Mouse (Mus musculus) embryonic facial prominence, embryonic 15.5 days (tissue): ENCODE results near the gene Bbip1. TPM values are rescaled to one million over a fixed set of nuclear protein-coding genes. Genes with fewer than 3 reads are reported as not detected.
"Not testable (repeated sequence)": the region's sequence is repeated elsewhere in the genome, so short reads cannot be mapped to it uniquely, and the experiment has no call there.

Source experiments
- ATAC-seq: fragments of 200-750 bp; cut with Nextera tagmentation; 2 replicates; pipeline ENCODE4 v1.8.0; 2017; ENCODE audit warnings: low read depth, moderate TSS enrichment; ENCODE audit not compliant: insufficient number of reproducible peaks, low FRiP score, low TSS enrichment
- H3K27ac ChIP-seq: fragments of 300-500 bp; sonication (generic); replicated peaks from 2 replicates; pipeline ENCODE4 v1.5.1; 2015; ENCODE audit warnings: mild to moderate bottlenecking, inconsistent platforms
- H3K27me3 ChIP-seq: fragments of 300-500 bp; sonication (generic); 2 replicates; pipeline ENCODE4 v1.6.1; 2015; ENCODE audit warnings: inconsistent platforms
- H3K36me3 ChIP-seq: fragments of 300-500 bp; sonication (generic); 2 replicates; pipeline ENCODE4 v1.6.1; 2015; ENCODE audit warnings: mild to moderate bottlenecking, inconsistent platforms
- H3K4me1 ChIP-seq: fragments of 300-500 bp; sonication (generic); 2 replicates; pipeline ENCODE4 v1.6.1; 2015; ENCODE audit warnings: inconsistent platforms
- H3K4me2 ChIP-seq: fragments of 300-500 bp; sonication (generic); replicated peaks from 2 replicates; pipeline ENCODE4 v1.6.1; 2015; ENCODE audit warnings: mild to moderate bottlenecking, inconsistent platforms
- H3K4me3 ChIP-seq: fragments of 300-500 bp; sonication (generic); replicated peaks from 2 replicates; pipeline ENCODE4 v1.5.1; 2015; ENCODE audit warnings: mild to moderate bottlenecking, inconsistent platforms
- H3K9ac ChIP-seq: fragments of 300-500 bp; sonication (generic); 2 replicates; pipeline ENCODE4 v1.6.1; 2015; ENCODE audit warnings: inconsistent platforms
- H3K9me3 ChIP-seq: fragments of 300-500 bp; sonication (generic); replicated peaks from 2 replicates; pipeline ENCODE4 v1.6.1; 2016; ENCODE audit warnings: inconsistent platforms
- WGBS: fragments of 180-500 bp; shearing (Covaris S2); methylation state at CpG from one replicate; pipeline ENCODE4 v1.1.7; 2015; 5-methylcytosine and 5-hydroxymethylcytosine counted together
- polyA plus RNA-seq: library from polyadenylated mRNA; unstranded; fragments of >200 nt; fragmentation: Nextera tagmentation; extraction: Ambion mirVana; gene quantifications from 2 replicates; pipeline ENCODE4 v1.2.1, GENCODE M21; 2015

The Bbip1 gene
- polyA plus RNA-seq: 67.3 and 67.9 TPM in 2 replicates

- WGBS: under 1% methylated on average over 62 of the region's 62 CpGs
- peaks cover 19% of the 10 kb centered on the region for H3K4me1 ChIP-seq
- peak within 1 kb of the TSS; percentile 99 for H3K27ac ChIP-seq
- H3K4me2 ChIP-seq: peak within 1 kb of the TSS; percentile 63
- no peaks in the 10 kb centered on the region for H3K27me3 ChIP-seq
- no peaks in the 10 kb centered on the region for H3K36me3 ChIP-seq
- H3K9ac ChIP-seq: peak within 1 kb of the TSS; percentile 93
- H3K4me3 ChIP-seq: peak within 1 kb of the TSS; percentile 94
- ATAC-seq: peak; percentile 93
- H3K9me3 ChIP-seq: no peaks in the 10 kb centered on the region
Observed at GRCm38 (mm10) chr19:53943802-53944785, at the start of gene Bbip1, which contains the start of gene Shoc2. TSS of gene Bbip1 (minus strand) at chr19:53944627. TSS of gene Shoc2 (plus strand) at chr19:53944306.

GRCm38 (mm10) chr19:53993860-53994259 is 49.4 kb upstream of the Bbip1 start:
- no peak overlapping the region for H3K4me3 ChIP-seq

GRCm38 (mm10) chr19:53990538-53990937 is 46.1 kb upstream of the Bbip1 start:
- ATAC-seq: no peak
- Histone ChIP-seq H3K27me3 (no peaks in the 10 kb centered on the region), H3K9ac (no peak overlapping the region), H3K36me3 (peaks cover 8% of the 10 kb centered on the region), H3K4me2 (no peak overlapping the region), H3K9me3 (no peaks in the 10 kb centered on the region), H3K27ac (no peak overlapping the region), H3K4me1 (no peaks in the 10 kb centered on the region), H3K4me3 (no peak overlapping the region)
- WGBS: 86% methylated on average over 2 of the region's 2 CpGs

More at GRCm38 (mm10) chr19:53993860-53994259, 49.4 kb upstream of the Bbip1 start:
- Histone ChIP-seq H3K36me3 (no peaks in the 10 kb centered on the region), H3K27me3 (no peaks in the 10 kb centered on the region), H3K27ac (no peak overlapping the region), H3K4me1 (no peaks in the 10 kb centered on the region), H3K9me3 (no peaks in the 10 kb centered on the region), H3K4me2 (no peak overlapping the region), H3K9ac (no peak overlapping the region)
- 71% methylated on average over 3 of the region's 3 CpGs for WGBS
- no peak for ATAC-seq

- Histone ChIP-seq H3K27ac (no peak overlapping the region), H3K4me3 (no peak overlapping the region), H3K9ac (no peak overlapping the region), H3K9me3 (no peaks in the 10 kb centered on the region), H3K27me3 (no peaks in the 10 kb centered on the region), H3K4me1 (peaks cover 7% of the 10 kb centered on the region), H3K36me3 (peaks cover 8% of the 10 kb centered on the region), H3K4me2 (no peak overlapping the region)
- no peak for ATAC-seq
- 91% methylated on average over 3 of the region's 3 CpGs for WGBS
Observed at GRCm38 (mm10) chr19:53984628-53985027, 40.2 kb upstream of the Bbip1 start.

- H3K9ac ChIP-seq: no peak overlapping the region
- 95% methylated on average over 1 of the region's 1 CpGs for WGBS
- H3K27me3 ChIP-seq: no peaks in the 10 kb centered on the region
- H3K4me3 ChIP-seq: no peak overlapping the region
- H3K4me2 ChIP-seq: no peak overlapping the region
- no peak overlapping the region for H3K27ac ChIP-seq
- H3K36me3 ChIP-seq: peaks cover 8% of the 10 kb centered on the region
- ATAC-seq: no peak
- H3K4me1 ChIP-seq: peaks cover 7% of the 10 kb centered on the region
- no peaks in the 10 kb centered on the region for H3K9me3 ChIP-seq
Observed at GRCm38 (mm10) chr19:53983336-53983735, 38.9 kb upstream of the Bbip1 start.

- H3K36me3 ChIP-seq: no peaks in the 10 kb centered on the region
- H3K4me3 ChIP-seq: no peak overlapping the region
- no peak overlapping the region for H3K4me2 ChIP-seq
- H3K9me3 ChIP-seq: no peaks in the 10 kb centered on the region
- H3K27ac ChIP-seq: no peak overlapping the region
- no peak for ATAC-seq
- no peaks in the 10 kb centered on the region for H3K27me3 ChIP-seq
- 67% methylated on average over 3 of the region's 3 CpGs for WGBS
- H3K4me1 ChIP-seq: peaks cover 7% of the 10 kb centered on the region
- H3K9ac ChIP-seq: no peak overlapping the region
Observed at GRCm38 (mm10) chr19:53982041-53982440, 37.6 kb upstream of the Bbip1 start.

- 78% methylated on average over 1 of the region's 1 CpGs for WGBS
- Histone ChIP-seq H3K36me3 (peaks cover 3% of the 10 kb centered on the region; the same call in 1 of the 2 replicates), H3K4me1 (no peaks in the 10 kb centered on the region), H3K27ac (no peak overlapping the region), H3K4me3 (no peak overlapping the region), H3K9ac (no peak overlapping the region), H3K4me2 (no peak overlapping the region), H3K27me3 (no peaks in the 10 kb centered on the region), H3K9me3 (no peaks in the 10 kb centered on the region)
- no peak for ATAC-seq
Observed at GRCm38 (mm10) chr19:53973656-53974055, 29.2 kb upstream of the Bbip1 start.

- no peaks in the 10 kb centered on the region for H3K27me3 ChIP-seq
- no peak overlapping the region for H3K4me3 ChIP-seq
- no peaks in the 10 kb centered on the region for H3K9me3 ChIP-seq
- no peak overlapping the region for H3K9ac ChIP-seq
- peaks cover 7% of the 10 kb centered on the region; the same call in 1 of the 2 replicates for H3K4me1 ChIP-seq
- no peak for ATAC-seq
- peaks cover 3% of the 10 kb centered on the region; the same call in 1 of the 2 replicates for H3K36me3 ChIP-seq
- H3K27ac ChIP-seq: no peak overlapping the region
- 69% methylated on average over 7 of the region's 7 CpGs for WGBS
- H3K4me2 ChIP-seq: no peak overlapping the region
Observed at GRCm38 (mm10) chr19:53971938-53972337, 27.5 kb upstream of the Bbip1 start.

- Histone ChIP-seq H3K36me3 (no peaks in the 10 kb centered on the region), H3K9me3 (no peaks in the 10 kb centered on the region), H3K4me1 (peaks cover 7% of the 10 kb centered on the region; the same call in 1 of the 2 replicates), H3K27me3 (no peaks in the 10 kb centered on the region), H3K9ac (no peak overlapping the region), H3K4me3 (no peak overlapping the region), H3K4me2 (no peak overlapping the region), H3K27ac (no peak overlapping the region)
- no peak for ATAC-seq
- WGBS: 82% methylated on average over 3 of the region's 3 CpGs
Observed at GRCm38 (mm10) chr19:53969226-53969625, 24.8 kb upstream of the Bbip1 start.

GRCm38 (mm10) chr19:53964910-53965633 is 20.6 kb upstream of the Bbip1 start:
- H3K27me3 ChIP-seq: no peaks in the 10 kb centered on the region
- WGBS: 87% methylated on average over 10 of the region's 10 CpGs

GRCm38 (mm10) chr19:53964347-53964746 is 19.9 kb upstream of the Bbip1 start:
- H3K4me2 ChIP-seq, H3K9me3 ChIP-seq, H3K27me3 ChIP-seq, H3K9ac ChIP-seq, ATAC-seq, H3K4me3 ChIP-seq, H3K27ac ChIP-seq, H3K4me1 ChIP-seq, H3K36me3 ChIP-seq: not testable (repeated sequence)
- 98% methylated on average over 3 of the region's 3 CpGs for WGBS

More at GRCm38 (mm10) chr19:53964910-53965633, 20.6 kb upstream of the Bbip1 start:
- no peak overlapping the region for H3K27ac ChIP-seq
- no peak for ATAC-seq
- H3K4me1 ChIP-seq: peaks cover 7% of the 10 kb centered on the region; the same call in 1 of the 2 replicates
- H3K36me3 ChIP-seq: no peaks in the 10 kb centered on the region
- H3K4me2 ChIP-seq: no peak overlapping the region
- no peak overlapping the region for H3K9ac ChIP-seq
- no peak overlapping the region for H3K4me3 ChIP-seq
- no peaks in the 10 kb centered on the region for H3K9me3 ChIP-seq
